Mouse (Mus musculus) forebrain, embryonic 10.5 days (tissue): Measurements from ENCODE around the gene Mapkbp1. TPM values are rescaled to one million over a fixed set of nuclear protein-coding genes. Genes with fewer than 3 reads are reported as not detected.

Experiments
- DNase-seq: peaks from one replicate; pipeline ENCODE4 v3.0.0-alpha.2; 2017; ENCODE audit warnings: low spot score; ENCODE audit errors: extremely low spot score
- H3K27ac ChIP-seq: fragments of 300-500 bp; sonication (generic); 2 replicates; pipeline ENCODE4 v1.5.1; 2016; ENCODE audit warnings: mild to moderate bottlenecking
- H3K27me3 ChIP-seq: fragments of 300-500 bp; sonication (generic); 2 replicates; pipeline ENCODE4 v1.6.1; 2016; ENCODE audit warnings: mild to moderate bottlenecking; ENCODE audit not compliant: poor library complexity, severe bottlenecking
- H3K36me3 ChIP-seq: fragments of 300-500 bp; sonication (generic); replicated peaks from 2 replicates; pipeline ENCODE4 v1.6.1; 2016; ENCODE audit warnings: mild to moderate bottlenecking, moderate library complexity
- H3K4me1 ChIP-seq: fragments of 300-500 bp; sonication (generic); 2 replicates; pipeline ENCODE4 v1.6.1; 2016
- H3K4me3 ChIP-seq: fragments of 300-500 bp; sonication (generic); 2 replicates; pipeline ENCODE4 v1.5.1; 2016; ENCODE audit warnings: mild to moderate bottlenecking, moderate library complexity
- H3K9me3 ChIP-seq: fragments of 300-500 bp; sonication (generic); 2 replicates; pipeline ENCODE4 v1.6.1; 2016; ENCODE audit warnings: mild to moderate bottlenecking, moderate library complexity
- WGBS: fragments of 180-500 bp; shearing (Covaris S2); methylation state at CpG from one replicate; pipeline ENCODE4 v1.1.7; 2016; 5-methylcytosine and 5-hydroxymethylcytosine counted together
- polyA plus RNA-seq: library from polyadenylated mRNA; unstranded; fragments of >200 nt; fragmentation: Nextera tagmentation; extraction: Ambion mirVana; gene quantifications from 2 replicates; pipeline ENCODE4 v1.2.1, GENCODE M21; 2016

Mapkbp1 gene
- 3.5 and 3.7 TPM in 2 replicates for polyA plus RNA-seq

GRCm38 (mm10) chr2:119972537-119972879 lies at the start of gene Mapkbp1:
Gene Mapkbp1, plus strand, starts transcription at chr2:119972699.
- peaks cover 25% of the 10 kb centered on the region for H3K4me1 ChIP-seq
- no peaks in the 10 kb centered on the region for H3K27me3 ChIP-seq
- no peak for DNase-seq
- WGBS = 2% methylated on average over 19 of the region's 19 CpGs
- no peaks in the 10 kb centered on the region for H3K9me3 ChIP-seq
- H3K4me3 ChIP-seq = peak within 1 kb of the TSS; percentile 68
- H3K36me3 ChIP-seq = no peaks in the 10 kb centered on the region; the same call in 1 of the 2 replicates
- H3K27ac ChIP-seq = peak within 1 kb of the TSS; percentile 84

- no peaks in the 10 kb centered on the region for H3K27me3 ChIP-seq
- 61% methylated on average over 9 of the region's 9 CpGs for WGBS
- DNase-seq = no peak
- no peaks in the 10 kb centered on the region for H3K9me3 ChIP-seq
- peaks cover 25% of the 10 kb centered on the region for H3K4me1 ChIP-seq
- H3K27ac ChIP-seq = no peak overlapping the region
- peaks cover 11% of the 10 kb centered on the region for H3K36me3 ChIP-seq
- no peak overlapping the region for H3K4me3 ChIP-seq
Observed at GRCm38 (mm10) chr2:119970571-119970970, 1.9 kb upstream of the Mapkbp1 start.

- Histone ChIP-seq H3K27ac (no peak overlapping the region), H3K4me1 (peaks cover 25% of the 10 kb centered on the region), H3K36me3 (peaks cover 4% of the 10 kb centered on the region), H3K9me3 (no peaks in the 10 kb centered on the region), H3K27me3 (no peaks in the 10 kb centered on the region), H3K4me3 (no peak overlapping the region; the same call in 1 of the 2 replicates)
- 83% methylated on average over 3 of the region's 3 CpGs for WGBS
- DNase-seq = no peak
Observed at GRCm38 (mm10) chr2:119971316-119971715, 1.2 kb upstream of the Mapkbp1 start.

- DNase-seq = peak; percentile 96
- H3K27me3 ChIP-seq = no peaks in the 10 kb centered on the region
- H3K4me3 ChIP-seq = peak overlapping the region; percentile 68
- no peaks in the 10 kb centered on the region for H3K9me3 ChIP-seq
- peak overlapping the region; percentile 84 for H3K27ac ChIP-seq
- H3K36me3 ChIP-seq = no peaks in the 10 kb centered on the region; the same call in 1 of the 2 replicates
- WGBS = 5% methylated on average over 32 of the region's 32 CpGs
- peaks cover 25% of the 10 kb centered on the region for H3K4me1 ChIP-seq
Observed at GRCm38 (mm10) chr2:119971837-119972536, 512 bp upstream of the Mapkbp1 start.

GRCm38 (mm10) chr2:119980343-119980986 lies 8.0 kb downstream of the Mapkbp1 start:
- Histone ChIP-seq H3K36me3 (peaks cover 9% of the 10 kb centered on the region; the same call in 1 of the 2 replicates), H3K27me3 (no peaks in the 10 kb centered on the region), H3K4me3 (no peak overlapping the region), H3K9me3 (no peaks in the 10 kb centered on the region), H3K27ac (no peak overlapping the region), H3K4me1 (peaks cover 5% of the 10 kb centered on the region)
- no peak for DNase-seq
- 92% methylated on average over 7 of the region's 7 CpGs for WGBS

GRCm38 (mm10) chr2:119981631-119982030 lies 9.1 kb downstream of the Mapkbp1 start:
- Histone ChIP-seq H3K27me3 (no peaks in the 10 kb centered on the region), H3K4me1 (peaks cover 12% of the 10 kb centered on the region), H3K27ac (no peak overlapping the region), H3K4me3 (no peak overlapping the region), H3K36me3 (peaks cover 9% of the 10 kb centered on the region; the same call in 1 of the 2 replicates), H3K9me3 (no peaks in the 10 kb centered on the region)
- no peak for DNase-seq
- 71% methylated on average over 2 of the region's 2 CpGs for WGBS

- 75% methylated on average over 8 of the region's 8 CpGs for WGBS
- Histone ChIP-seq H3K36me3 (peaks cover 9% of the 10 kb centered on the region; the same call in 1 of the 2 replicates), H3K4me3 (no peak overlapping the region), H3K4me1 (peaks cover 7% of the 10 kb centered on the region; the same call in 1 of the 2 replicates), H3K27me3 (no peaks in the 10 kb centered on the region), H3K27ac (no peak overlapping the region), H3K9me3 (no peaks in the 10 kb centered on the region)
- no peak for DNase-seq
Observed at GRCm38 (mm10) chr2:119985871-119986270, 13.4 kb downstream of the Mapkbp1 start.

- no peaks in the 10 kb centered on the region for H3K9me3 ChIP-seq
- no peak overlapping the region for H3K4me3 ChIP-seq
- no peaks in the 10 kb centered on the region for H3K27me3 ChIP-seq
- peaks cover 8% of the 10 kb centered on the region; the same call in 1 of the 2 replicates for H3K36me3 ChIP-seq
- no peak overlapping the region for H3K27ac ChIP-seq
- peaks cover 7% of the 10 kb centered on the region; the same call in 1 of the 2 replicates for H3K4me1 ChIP-seq
- whole genome bisulfite sequencing = 88% methylated on average over 6 of the region's 6 CpGs
- no peak for DNase-seq
Observed at GRCm38 (mm10) chr2:119986369-119986768, 13.9 kb downstream of the Mapkbp1 start.

GRCm38 (mm10) chr2:119987441-119987840 lies 14.9 kb downstream of the Mapkbp1 start:
- 91% methylated on average over 2 of the region's 2 CpGs for WGBS
- Histone ChIP-seq H3K36me3 (no peaks in the 10 kb centered on the region; the same call in 1 of the 2 replicates), H3K4me3 (no peak overlapping the region), H3K27me3 (no peaks in the 10 kb centered on the region), H3K9me3 (no peaks in the 10 kb centered on the region), H3K27ac (no peak overlapping the region), H3K4me1 (0 out of 2 replicates have a peak, but pooled peaks cover 7% of the 10 kb centered on the region)
- no peak for DNase-seq

- Histone ChIP-seq H3K4me1 (0 out of 2 replicates have a peak, but pooled peaks cover 7% of the 10 kb centered on the region), H3K9me3 (no peaks in the 10 kb centered on the region), H3K4me3 (no peak overlapping the region), H3K36me3 (no peaks in the 10 kb centered on the region), H3K27ac (no peak overlapping the region), H3K27me3 (no peaks in the 10 kb centered on the region)
- DNase-seq = no peak
- 92% methylated on average over 4 of the region's 4 CpGs for WGBS
Observed at GRCm38 (mm10) chr2:119988952-119989351, 16.5 kb downstream of the Mapkbp1 start.

- DNase-seq = no peak
- no peak overlapping the region for H3K4me3 ChIP-seq
- no peak overlapping the region for H3K27ac ChIP-seq
- H3K27me3 ChIP-seq = no peaks in the 10 kb centered on the region
- WGBS = 88% methylated on average over 6 of the region's 6 CpGs
- H3K9me3 ChIP-seq = no peaks in the 10 kb centered on the region
- H3K4me1 ChIP-seq = peaks cover 16% of the 10 kb centered on the region; the same call in 1 of the 2 replicates
- no peaks in the 10 kb centered on the region for H3K36me3 ChIP-seq
Observed at GRCm38 (mm10) chr2:119990881-119991280, 18.4 kb downstream of the Mapkbp1 start.

- H3K27me3 ChIP-seq = no peaks in the 10 kb centered on the region
- no peak overlapping the region for H3K4me3 ChIP-seq
- DNase-seq = no peak
- no peaks in the 10 kb centered on the region for H3K9me3 ChIP-seq
- 89% methylated on average over 2 of the region's 2 CpGs for WGBS
- H3K4me1 ChIP-seq = peaks cover 9% of the 10 kb centered on the region; the same call in 1 of the 2 replicates
- no peak overlapping the region for H3K27ac ChIP-seq
- H3K36me3 ChIP-seq = no peaks in the 10 kb centered on the region; the same call in 1 of the 2 replicates
Observed at GRCm38 (mm10) chr2:119992349-119992748, 19.9 kb downstream of the Mapkbp1 start.

- 65% methylated on average over 2 of the region's 2 CpGs for WGBS
- Histone ChIP-seq H3K36me3 (no peaks in the 10 kb centered on the region; the same call in 1 of the 2 replicates), H3K27ac (no peak overlapping the region), H3K9me3 (no peaks in the 10 kb centered on the region), H3K4me1 (peaks cover 9% of the 10 kb centered on the region; the same call in 1 of the 2 replicates), H3K4me3 (no peak overlapping the region), H3K27me3 (no peaks in the 10 kb centered on the region)
- no peak for DNase-seq
Observed at GRCm38 (mm10) chr2:119993515-119993914, 21.0 kb downstream of the Mapkbp1 start.
